Mouse (Mus musculus): ENCODE data around the gene Tcf7l2. TPM values are rescaled to one million over a fixed set of nuclear protein-coding genes. Genes with fewer than 3 reads are reported as not detected.

The Tcf7l2 gene
- total RNA-seq, 2 experiments from 2014 or later, result 8.1 to 9.0 TPM

- H3K4me3 ChIP-seq, result no peak overlapping the region
- no peak for TF ChIP-seq CTCF (IDR thresholded peaks at IDR 0.05)
- H3K27ac ChIP-seq, result no peak overlapping the region
- DNase-seq (ENCODE audit: extremely low spot score in 1 of 2, low spot score in 2 of 2), result no peak
- intact Hi-C loops (cut with DNase I), result no loop called here
Observed at GRCm38 (mm10) chr19:55747237-55747925, 5.8 kb downstream of the Tcf7l2 start.

GRCm38 (mm10) chr19:55747926-55748291 is 6.3 kb downstream of the Tcf7l2 start:
- intact Hi-C loops (cut with DNase I), result no loop called here
- DNase-seq (ENCODE audit: extremely low spot score in 1 of 2, low spot score in 2 of 2), result no peak
- TF ChIP-seq CTCF (IDR thresholded peaks at IDR 0.05), result no peak
- Histone ChIP-seq H3K27ac (no peak overlapping the region), H3K4me3 (no peak overlapping the region)

GRCm38 (mm10) chr19:55748801-55749200 is 7.2 kb downstream of the Tcf7l2 start:
- H3K4me3 ChIP-seq, result no peak overlapping the region
- TF ChIP-seq CTCF (IDR thresholded peaks at IDR 0.05), result no peak
- intact Hi-C loops (cut with DNase I), result no loop called here
- no peak for DNase-seq (ENCODE audit: extremely low spot score in 1 of 2, low spot score in 2 of 2)
- no peak overlapping the region for H3K27ac ChIP-seq

- Histone ChIP-seq H3K4me3 (no peak overlapping the region), H3K27ac (no peak overlapping the region)
- no peak for TF ChIP-seq CTCF (IDR thresholded peaks at IDR 0.05)
- intact Hi-C loops (cut with DNase I), result no loop called here
- no peak for DNase-seq (ENCODE audit: extremely low spot score in 1 of 2, low spot score in 2 of 2)
Observed at GRCm38 (mm10) chr19:55749532-55749931, 7.9 kb downstream of the Tcf7l2 start.

- DNase-seq (ENCODE audit: extremely low spot score in 1 of 2, low spot score in 2 of 2), result no peak
- intact Hi-C loops (cut with DNase I), result no loop called here
Observed at GRCm38 (mm10) chr19:55750048-55750447, 8.4 kb downstream of the Tcf7l2 start.

GRCm38 (mm10) chr19:55750465-55750864 is 8.8 kb downstream of the Tcf7l2 start:
- intact Hi-C loops (cut with DNase I), result no loop called here
- Histone ChIP-seq H3K27ac (no peak overlapping the region), H3K4me3 (no peak overlapping the region)
- no peak for TF ChIP-seq CTCF (IDR thresholded peaks at IDR 0.05)
- DNase-seq (ENCODE audit: extremely low spot score in 1 of 2, low spot score in 2 of 2), result no peak

More at GRCm38 (mm10) chr19:55750048-55750447, 8.4 kb downstream of the Tcf7l2 start:
- H3K4me3 ChIP-seq, result no peak overlapping the region
- no peak overlapping the region for H3K27ac ChIP-seq
- no peak for TF ChIP-seq CTCF (IDR thresholded peaks at IDR 0.05)

- Histone ChIP-seq H3K4me3 (no peak overlapping the region), H3K27ac (no peak overlapping the region)
- intact Hi-C loops (cut with DNase I), result no loop called here
- DNase-seq (ENCODE audit: extremely low spot score in 1 of 2, low spot score in 2 of 2), result no peak
- no peak for TF ChIP-seq CTCF (IDR thresholded peaks at IDR 0.05)
Observed at GRCm38 (mm10) chr19:55752861-55753260, 11.2 kb downstream of the Tcf7l2 start.

GRCm38 (mm10) chr19:55754303-55754702 is 12.7 kb downstream of the Tcf7l2 start:
- Histone ChIP-seq H3K4me3 (no peak overlapping the region), H3K27ac (no peak overlapping the region)
- DNase-seq (ENCODE audit: extremely low spot score in 1 of 2, low spot score in 2 of 2), result no peak
- intact Hi-C loops (cut with DNase I), result no loop called here
- TF ChIP-seq CTCF (IDR thresholded peaks at IDR 0.05), result no peak

- TF ChIP-seq CTCF (IDR thresholded peaks at IDR 0.05), result no peak
- intact Hi-C loops (cut with DNase I), result loop anchor here (5.0 kb wide), 1 partner anchor 52 kb away; no protein-coding TSS in a partner anchor
Observed at GRCm38 (mm10) chr19:55755462-55755861, 13.8 kb downstream of the Tcf7l2 start.

GRCm38 (mm10) chr19:55756707-55757106 is 15.1 kb downstream of the Tcf7l2 start:
- DNase-seq (ENCODE audit: extremely low spot score in 1 of 2, low spot score in 2 of 2), result no peak
- intact Hi-C loops (cut with DNase I), result loop anchor here (5.0 kb wide), 1 partner anchor 51 kb away; no protein-coding TSS in a partner anchor
- Histone ChIP-seq H3K4me3 (no peak overlapping the region), H3K27ac (no peak overlapping the region)
- TF ChIP-seq CTCF (IDR thresholded peaks at IDR 0.05), result no peak

More at GRCm38 (mm10) chr19:55755462-55755861, 13.8 kb downstream of the Tcf7l2 start:
- no peak for DNase-seq (ENCODE audit: extremely low spot score in 1 of 2, low spot score in 2 of 2)
- no peak overlapping the region for H3K27ac ChIP-seq
- no peak overlapping the region for H3K4me3 ChIP-seq

- no peak for DNase-seq (ENCODE audit: extremely low spot score in 1 of 2, low spot score in 2 of 2)
- H3K4me3 ChIP-seq, result no peak overlapping the region
- no peak overlapping the region for H3K27ac ChIP-seq
- TF ChIP-seq CTCF (IDR thresholded peaks at IDR 0.05), result no peak
- intact Hi-C loops (cut with DNase I), result loop anchor here (5.0 kb wide), 1 partner anchor 50 kb away; no protein-coding TSS in a partner anchor
Observed at GRCm38 (mm10) chr19:55757403-55757802, 15.8 kb downstream of the Tcf7l2 start.

GRCm38 (mm10) chr19:55758158-55758557 is 16.5 kb downstream of the Tcf7l2 start:
- intact Hi-C loops (cut with DNase I), result loop anchor here (5.0 kb wide), 1 partner anchor 49 kb away; no protein-coding TSS in a partner anchor
- H3K4me3 ChIP-seq, result no peak overlapping the region
- DNase-seq (ENCODE audit: extremely low spot score in 1 of 2, low spot score in 2 of 2), result no peak
- no peak overlapping the region for H3K27ac ChIP-seq
- TF ChIP-seq CTCF (IDR thresholded peaks at IDR 0.05), result no peak

GRCm38 (mm10) chr19:55759006-55759405 is 17.4 kb downstream of the Tcf7l2 start:
- Histone ChIP-seq H3K4me3 (no peak overlapping the region), H3K27ac (no peak overlapping the region)
- no peak for DNase-seq (ENCODE audit: extremely low spot score in 1 of 2, low spot score in 2 of 2)
- intact Hi-C loops (cut with DNase I), result loop anchor here (5.0 kb wide), 1 partner anchor 48 kb away; no protein-coding TSS in a partner anchor
- no peak for TF ChIP-seq CTCF (IDR thresholded peaks at IDR 0.05)
